Mouse (Mus musculus) NIH3T3 (cell line): ENCODE measurements around the gene Car5b.

Experiments
- DNase-seq: peaks from one replicate; pipeline ENCODE4 v3.0.0-alpha.2; 2012; ENCODE audit warnings: low read depth

The Car5b gene

DNA sequence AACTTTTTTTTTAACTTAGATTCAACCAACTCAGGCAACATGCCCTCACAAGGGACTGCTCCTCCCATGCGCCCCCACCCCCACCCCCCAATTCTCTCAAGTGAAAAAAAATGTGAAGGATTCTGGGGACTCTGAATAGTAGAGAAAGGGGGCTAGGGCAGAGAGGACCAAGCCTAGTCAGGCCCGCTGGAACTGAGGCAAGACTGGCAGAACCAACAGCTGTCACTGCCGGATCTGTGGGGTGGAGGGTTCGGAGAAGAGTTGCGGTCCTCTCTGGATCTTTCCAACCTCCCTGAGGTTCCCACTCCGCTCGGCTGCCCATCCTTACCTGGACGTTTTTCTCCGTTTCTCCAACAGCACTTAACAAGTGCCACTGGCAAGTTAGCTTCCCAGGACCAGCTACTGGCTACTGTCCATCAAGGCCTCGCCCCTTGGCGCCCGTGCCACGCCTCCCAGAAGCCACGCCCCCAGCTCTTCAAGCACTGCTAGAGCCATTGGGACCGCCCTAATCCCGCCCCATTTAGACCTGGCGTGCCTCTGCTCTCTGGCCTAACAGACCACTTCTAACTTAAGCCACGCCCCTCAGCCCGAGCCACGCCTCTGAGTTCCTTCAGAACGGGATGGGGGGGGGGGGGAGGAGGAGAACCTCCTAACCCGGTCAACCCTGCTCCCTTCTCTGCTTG is at the start of gene Car5b:
TSS of gene Car5b (minus strand) at position 391 of the 683 bp plus-strand sequence.
- DNase-seq, result peak; percentile 54

DNA sequence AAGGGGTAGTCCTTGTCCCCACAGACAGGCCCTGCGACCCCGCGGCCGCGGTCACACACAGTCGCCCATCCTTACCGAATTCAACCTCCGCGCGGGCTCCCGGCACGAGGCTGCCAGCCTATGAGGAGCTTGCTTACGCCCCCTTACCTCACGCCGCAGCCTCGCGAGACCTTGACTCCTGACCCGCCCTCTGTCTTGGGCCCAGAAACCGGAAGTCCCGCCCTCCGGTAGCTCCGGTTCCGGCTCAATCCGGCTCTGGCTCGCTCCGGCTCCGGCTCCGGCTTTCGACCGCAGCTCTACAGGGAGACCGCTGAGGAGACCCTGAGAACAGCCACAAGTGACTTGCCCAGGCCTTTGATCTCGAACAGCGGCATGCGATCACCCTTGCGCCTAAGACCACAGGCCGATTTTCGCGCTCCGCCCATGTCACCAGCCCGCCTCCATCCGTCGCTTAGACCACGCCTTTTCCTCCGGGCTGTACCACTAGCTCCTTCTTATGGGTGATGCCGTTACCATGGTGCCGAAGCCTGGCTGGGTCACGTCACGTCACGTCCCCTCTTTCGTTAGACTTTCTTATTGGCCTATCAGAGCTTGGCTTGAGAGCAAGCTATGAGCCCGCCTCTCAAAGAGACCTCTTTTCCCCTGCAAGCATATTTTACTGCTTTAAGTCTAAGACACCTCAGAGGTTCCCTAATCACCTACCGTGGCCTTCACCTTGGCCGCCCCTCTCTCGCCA is 48.4 kb upstream of the Car5b start, which contains the start of gene Siah1b:
TSS of gene Siah1b (minus strand) at position 454 of the 736 bp plus-strand sequence.
- DNase-seq, result peak; percentile 95

DNA sequence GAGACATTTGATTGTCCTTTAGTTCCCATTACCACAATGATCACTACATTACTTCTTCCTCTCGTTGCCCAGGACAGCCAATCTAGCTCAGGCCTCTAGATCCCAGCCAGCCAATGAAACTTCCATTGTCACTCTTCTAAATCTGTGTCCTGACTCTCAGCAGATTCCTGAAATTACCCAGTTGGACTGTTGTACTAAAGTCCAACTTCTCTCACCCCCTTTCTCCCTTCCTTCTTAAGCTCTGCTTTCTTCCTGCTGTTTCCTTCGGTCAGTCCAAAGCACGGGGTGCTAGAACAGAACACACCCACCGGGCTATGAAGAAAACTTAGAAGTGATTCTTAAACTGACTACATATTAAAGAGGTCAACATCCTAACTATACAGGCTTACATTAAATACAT is 41.2 kb upstream of the Car5b start:
- no peak for DNase-seq

DNA sequence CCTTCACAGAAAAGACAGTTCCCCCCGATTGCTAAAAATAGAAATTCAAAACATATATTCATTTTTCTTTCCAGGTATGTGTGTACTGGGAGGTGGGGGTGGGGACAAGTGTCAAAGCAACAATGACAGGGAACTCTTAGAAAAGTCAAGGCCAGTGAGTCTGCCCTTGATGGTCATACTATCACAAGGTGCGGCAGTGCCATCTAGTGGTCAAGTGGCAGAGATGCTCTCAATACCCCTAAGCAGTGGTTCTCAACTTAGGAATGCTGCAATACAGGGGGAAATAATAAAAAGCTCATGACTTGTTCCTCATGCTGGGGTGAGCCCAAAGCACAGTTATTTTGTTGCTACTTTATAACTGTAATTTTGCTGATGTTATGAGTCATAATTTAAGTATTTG is 38.4 kb upstream of the Car5b start:
- DNase-seq, result peak; percentile 87

DNA sequence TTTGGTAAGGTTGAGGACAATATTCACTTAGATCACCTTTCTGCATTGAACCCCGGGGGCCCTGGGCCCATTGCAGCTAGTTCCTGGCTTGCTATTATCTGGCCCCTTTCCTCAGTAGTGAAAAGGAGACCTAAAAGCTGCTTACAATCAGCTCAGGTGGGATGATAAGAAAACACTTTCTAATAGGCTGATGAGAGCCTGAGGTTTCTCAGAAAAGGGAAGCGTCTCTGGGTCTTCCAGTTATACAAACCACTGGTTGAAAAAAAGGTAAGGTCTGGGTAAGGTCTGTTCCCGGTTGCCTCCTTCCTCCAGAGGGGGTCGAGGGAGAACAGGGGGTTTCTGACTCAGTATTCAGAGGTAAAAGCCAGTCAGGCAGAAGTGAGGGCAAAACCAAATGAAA is 31.3 kb upstream of the Car5b start:
- DNase-seq, result no peak

DNA sequence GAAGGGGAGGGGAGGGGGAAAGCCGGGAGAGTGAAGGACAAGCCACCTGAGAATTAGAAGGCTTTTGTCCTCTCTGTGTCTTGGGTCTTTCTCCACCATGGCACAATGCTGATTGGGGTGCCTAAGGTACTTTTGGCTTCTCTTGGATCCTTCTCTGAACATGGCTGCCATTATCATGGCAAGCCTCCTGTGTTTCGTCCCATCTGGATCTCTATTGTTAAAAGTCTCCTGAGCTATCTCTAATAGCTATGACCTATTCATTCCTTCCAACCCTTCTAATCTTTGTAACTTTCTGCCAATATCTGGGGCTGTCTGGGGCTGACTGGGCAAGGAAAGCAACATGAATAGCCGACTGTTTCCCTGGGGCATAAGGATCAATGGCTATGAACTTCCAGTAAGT is 30.7 kb upstream of the Car5b start:
- no peak for DNase-seq

DNA sequence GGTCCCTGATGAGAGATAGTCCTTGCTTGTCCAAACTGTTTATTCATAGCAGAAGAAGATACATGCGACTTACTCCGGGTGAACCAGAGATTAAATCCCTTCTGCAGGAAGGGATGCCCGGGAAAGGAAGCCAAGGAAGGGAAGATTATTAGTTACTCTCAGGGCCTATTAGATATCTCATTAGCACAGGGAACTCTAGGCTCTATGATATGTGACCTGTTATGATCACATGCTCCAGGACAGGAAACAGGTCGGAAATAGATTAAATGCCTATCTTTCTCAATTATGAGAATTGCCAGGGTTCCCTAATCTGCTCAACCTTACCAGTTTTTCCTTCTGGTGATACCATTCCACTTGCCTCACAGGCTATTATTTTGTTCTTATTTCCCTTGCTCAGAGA is 27.9 kb upstream of the Car5b start:
- no peak for DNase-seq

DNA sequence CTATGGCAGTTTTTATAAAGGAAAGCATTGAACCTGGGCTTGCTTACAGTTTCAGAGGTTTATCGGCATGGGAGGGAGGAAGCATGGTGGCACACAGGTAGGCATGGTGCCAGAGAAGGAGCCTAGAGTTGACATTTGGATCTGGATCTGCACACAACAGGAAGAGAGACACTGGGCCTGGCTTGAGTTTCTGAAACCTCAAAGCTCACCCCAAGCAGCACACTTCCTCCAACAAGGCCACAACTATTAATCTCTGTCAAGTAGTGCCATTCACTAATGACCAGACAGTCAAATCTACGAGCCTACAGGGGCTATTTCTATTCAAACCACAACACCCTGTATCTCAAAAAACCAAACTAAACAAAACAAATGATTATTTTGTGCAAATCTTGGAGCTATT is 18.9 kb upstream of the Car5b start:
- DNase-seq, result no peak

DNA sequence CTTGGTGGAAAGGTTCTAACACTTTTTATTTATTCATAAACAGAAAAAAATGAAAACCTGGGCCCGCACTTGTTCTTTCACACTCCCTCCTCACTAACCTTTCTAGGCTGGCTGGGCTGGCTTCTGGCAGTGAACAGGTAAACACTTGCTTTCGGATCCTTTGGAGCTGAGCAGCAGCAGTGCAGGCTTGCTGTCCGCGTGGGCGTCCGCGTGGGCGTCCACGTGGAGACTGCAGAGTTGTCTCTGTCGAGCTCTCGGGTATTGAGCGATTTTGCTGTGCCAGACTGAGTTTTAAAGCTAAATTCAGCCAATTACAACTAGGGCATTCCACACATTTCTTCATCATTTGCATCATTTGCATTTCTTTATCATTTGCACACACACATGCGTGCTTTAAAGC is 14.3 kb upstream of the Car5b start:
- DNase-seq, result no peak

DNA sequence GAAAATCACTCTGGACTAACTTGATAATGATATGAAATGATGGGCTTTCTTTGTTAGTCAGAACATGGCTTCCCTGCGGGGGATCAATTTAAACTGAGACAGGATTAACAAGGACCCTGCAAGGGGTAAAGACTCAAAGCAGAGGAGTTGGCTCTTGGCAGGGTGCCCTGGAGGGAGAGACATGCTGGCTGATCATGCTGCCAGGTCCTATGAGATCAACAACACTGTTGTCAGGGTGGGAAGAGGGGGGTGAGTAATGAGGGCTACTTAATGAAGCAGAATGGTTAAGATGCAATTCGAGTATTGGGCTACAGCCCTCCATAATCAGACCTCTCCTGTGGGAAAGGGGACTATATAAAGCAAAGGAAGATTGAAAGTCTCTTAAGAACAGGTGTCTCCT is 11.1 kb upstream of the Car5b start:
- no peak for DNase-seq

DNA sequence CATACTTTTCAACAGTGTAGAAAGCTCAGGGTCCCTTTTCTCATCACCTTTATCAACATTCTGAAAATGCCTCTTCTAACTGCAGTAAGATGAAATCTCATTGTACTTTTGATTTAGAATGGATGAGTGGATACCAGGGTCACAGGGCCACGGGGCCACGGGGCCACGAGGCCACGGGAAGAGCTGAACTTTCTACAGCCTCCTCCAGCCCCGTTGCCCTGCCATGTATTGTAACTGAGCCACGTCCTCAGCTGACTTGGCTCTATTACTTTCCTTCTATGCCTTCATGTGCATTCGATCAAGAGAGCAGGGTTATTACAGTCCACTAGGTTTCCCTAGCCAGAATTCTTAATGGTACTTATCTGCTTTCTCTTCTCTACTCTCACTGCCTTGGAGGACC is 8.1 kb upstream of the Car5b start:
- DNase-seq, result no peak

DNA sequence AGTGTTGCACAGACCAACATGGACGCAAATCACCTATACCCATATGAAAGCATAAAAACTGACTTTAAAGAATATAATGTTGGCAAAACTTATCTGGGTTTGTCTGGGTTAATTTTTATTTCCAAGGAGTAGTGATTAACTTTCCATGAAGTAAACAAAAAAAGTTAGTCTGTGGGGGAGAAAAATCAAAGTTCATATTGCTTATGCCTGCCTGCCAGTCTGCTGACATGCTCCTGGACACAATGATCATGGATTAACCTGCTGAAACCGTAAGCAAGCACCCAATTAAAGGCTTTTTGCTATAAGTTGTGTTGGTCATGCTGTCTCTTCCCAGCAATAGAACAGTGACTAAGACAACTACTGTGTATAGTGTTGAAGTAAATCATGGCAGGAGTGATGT is 7.6 kb upstream of the Car5b start:
- no peak for DNase-seq

DNA sequence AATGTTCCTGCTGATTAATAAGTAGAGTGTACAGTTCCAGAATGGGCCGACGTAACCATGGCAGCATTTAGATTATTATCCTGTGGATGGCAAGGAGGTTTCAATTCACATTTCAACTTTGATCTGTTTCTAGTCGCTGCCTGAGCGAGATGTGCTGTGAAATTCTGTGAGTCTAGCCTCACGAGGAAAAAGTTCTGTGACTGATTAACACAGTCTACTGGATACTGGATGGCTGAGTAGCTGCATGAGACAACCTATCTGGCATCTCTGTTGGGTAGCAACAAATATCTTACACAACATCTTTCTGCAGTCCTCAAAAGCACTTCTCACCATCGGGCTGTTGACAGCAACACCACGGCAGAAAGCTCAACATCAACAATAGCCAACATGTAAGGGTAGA is 4.7 kb upstream of the Car5b start:
- DNase-seq, result no peak

DNA sequence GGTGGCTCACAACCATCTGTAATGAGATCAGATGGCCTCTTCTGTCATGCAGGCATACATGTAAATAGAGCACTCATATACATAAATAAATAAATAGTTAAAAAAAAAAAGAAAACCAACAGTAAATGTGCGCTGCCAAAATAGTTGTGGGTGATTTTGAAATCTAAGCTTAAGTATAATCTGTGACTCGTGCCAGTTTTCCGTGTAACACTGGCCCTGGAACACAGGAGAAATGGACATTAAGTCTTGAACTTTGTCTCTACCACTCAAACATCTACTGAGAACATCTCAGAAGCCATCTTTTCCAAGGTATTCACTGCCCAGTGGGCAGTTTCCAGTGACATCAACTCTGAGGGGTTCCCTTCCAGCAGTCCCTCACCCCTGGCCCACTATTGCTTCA is 12.2 kb downstream of the Car5b start:
- DNase-seq, result peak; percentile 75

DNA sequence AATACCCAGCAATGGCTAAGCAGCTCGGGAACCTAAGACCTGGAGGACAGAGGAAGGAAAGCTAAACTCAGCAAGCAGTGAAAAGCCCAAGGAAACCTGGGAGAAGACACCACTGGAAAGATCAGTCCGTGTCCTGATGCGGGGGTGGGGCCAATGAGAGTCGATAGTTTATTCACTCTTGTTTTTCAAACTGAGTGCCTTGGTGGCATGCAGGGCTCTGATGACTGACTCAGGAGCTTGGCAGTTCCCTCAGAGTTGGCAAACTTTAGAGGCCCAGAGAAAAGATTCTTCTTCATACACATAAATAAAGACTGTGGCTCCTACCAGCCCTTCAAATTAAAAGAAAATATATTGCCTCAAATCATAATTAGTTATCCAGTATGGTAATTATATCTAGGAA is 12.8 kb downstream of the Car5b start:
- peak; percentile 32 for DNase-seq

DNA sequence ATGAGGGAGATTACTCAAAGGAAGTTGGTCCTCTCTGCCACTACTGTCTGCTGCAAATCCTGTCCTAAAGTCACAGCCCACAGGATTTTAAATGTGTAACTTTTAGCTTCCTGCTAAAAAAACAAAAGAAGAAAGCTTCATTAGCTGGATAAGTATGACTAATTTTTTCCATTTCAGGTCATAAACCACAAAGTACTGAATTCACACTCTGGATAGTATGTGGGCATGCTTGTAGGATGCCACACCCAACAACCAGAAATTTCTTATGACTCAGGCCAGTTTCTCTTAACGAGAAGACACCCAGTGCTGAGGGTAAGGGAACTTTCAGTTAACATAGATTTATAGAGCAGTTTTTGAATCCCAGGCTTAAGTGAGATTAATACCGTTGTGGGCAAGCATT is 14.5 kb downstream of the Car5b start:
- peak; percentile 53 for DNase-seq

DNA sequence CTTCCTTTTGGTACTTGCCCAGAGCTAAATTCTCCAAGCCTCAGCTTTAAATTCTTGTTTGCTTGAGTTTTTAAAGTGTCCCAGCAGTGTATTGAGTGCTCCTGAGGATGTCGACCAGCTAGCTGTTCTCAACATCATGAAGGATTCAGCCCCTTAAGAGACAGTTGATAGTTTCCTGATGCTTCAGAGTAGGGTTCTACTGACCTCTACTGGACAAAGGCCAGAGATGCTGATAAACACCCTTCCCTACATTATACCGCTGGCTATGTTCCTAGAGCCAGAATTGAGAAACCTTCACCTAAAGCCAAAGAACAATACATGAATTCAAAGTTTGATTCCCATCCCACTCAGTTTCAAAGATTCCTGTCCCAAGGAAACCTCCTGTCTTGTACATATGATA is 23.0 kb downstream of the Car5b start:
- DNase-seq, result peak; percentile 75

DNA sequence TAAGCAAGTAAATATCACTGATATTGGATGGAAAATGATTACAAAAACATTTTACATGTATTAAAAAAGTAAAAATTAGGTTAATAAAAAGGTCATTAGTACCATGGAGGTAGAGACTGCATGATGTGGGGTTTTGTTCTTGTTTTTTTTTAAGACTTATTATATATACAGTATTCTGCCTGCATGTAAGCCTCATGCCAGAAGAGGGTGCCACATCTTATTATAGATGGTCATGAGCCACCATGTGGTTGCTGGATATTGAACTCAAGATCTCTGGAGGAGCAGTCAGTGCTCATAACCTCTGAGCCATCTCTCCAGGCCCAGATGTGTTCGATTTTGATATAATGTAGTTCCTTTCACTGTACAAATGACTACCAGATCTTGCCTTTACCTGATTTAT is 27.9 kb downstream of the Car5b start:
- peak; percentile 25 for DNase-seq

DNA sequence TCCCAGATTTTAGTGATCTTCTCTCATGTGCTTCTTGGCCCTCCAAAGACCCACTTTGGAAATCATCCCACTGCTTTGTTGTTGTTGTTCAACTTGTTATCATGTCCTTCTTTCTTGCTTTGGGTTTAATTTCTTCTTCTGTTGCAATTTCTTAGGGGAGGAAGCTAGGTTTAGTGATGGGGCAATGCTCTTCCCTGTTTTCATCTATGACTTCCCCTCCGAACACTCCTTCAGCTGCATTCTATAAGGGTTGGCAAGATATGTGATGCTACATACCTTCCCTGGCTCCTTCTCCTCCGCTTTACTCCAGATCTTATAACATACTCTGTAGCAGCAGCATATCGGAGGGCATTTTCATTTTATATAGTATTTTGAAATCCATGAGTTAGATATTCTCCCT is 31.0 kb downstream of the Car5b start:
- no peak for DNase-seq

DNA sequence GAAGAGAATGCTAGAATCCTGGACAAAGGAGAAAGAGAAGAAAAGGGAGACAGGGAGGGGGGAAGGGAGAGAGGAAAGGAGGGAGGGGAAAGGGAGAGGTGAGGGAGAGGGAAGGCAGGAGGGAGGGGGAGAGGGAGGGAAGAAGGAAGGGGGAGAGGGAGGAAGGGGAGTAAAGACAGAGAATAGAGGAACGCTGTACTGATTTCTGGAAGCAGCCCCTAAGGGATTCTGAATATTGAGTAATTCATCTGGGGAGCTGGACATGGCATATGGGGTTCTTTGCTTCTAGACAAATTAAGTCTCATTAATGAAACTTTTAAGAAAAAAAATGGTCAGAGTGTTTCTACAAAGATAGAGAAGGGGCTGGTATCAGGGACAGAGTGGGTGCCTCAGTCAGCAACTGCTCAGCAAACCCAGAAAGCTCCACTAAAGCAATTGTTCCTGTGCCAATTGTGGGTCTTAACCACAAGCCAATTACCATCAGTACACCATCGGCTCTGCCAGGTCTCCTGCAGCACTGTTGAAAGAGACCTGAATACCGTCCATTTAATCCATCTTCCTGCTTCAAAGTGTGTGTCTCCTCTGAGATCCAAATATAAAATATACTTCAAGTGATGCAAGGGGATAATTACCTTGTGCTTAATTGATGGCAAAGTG is 40.0 kb downstream of the Car5b start:
- DNase-seq, result no peak

DNA sequence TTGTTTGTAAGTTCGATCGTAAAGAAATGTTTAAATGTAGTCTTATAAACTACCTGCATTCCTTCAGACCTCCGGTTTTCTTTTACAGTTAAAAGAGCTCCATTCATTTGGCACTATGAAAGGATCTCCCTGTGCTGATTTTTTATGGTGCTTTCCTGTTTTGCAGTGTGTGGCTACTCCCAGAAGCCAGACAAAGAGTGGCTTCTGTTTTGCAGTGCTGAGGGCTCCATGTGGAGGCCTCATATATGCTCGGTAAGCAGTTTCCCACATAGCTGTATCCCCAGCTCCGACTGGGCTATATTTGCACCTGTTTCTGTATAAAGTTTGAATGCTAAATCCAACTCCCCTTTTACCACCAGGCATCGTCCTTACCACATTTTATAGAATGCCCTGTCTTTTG is 45.7 kb downstream of the Car5b start:
- DNase-seq, result no peak

DNA sequence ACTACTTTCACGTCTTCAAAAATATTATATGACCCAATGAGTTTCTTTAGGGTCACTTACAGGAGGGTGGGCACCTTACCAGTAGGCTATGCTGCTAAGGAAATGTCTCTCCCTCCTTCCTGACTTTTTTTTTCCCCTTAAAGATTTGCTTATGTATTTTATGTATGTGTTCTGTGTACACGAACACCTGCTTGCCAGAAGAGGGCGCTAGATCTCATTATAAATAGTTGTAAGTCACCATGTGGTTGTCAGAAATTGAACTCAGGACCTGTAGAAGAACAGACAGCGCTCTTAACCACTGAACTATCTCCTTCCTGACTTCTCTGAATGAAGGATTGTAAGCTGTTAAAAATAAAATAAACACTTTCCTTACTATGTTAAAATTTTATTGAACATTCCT is 46.3 kb downstream of the Car5b start:
- DNase-seq, result peak; percentile 3

DNA sequence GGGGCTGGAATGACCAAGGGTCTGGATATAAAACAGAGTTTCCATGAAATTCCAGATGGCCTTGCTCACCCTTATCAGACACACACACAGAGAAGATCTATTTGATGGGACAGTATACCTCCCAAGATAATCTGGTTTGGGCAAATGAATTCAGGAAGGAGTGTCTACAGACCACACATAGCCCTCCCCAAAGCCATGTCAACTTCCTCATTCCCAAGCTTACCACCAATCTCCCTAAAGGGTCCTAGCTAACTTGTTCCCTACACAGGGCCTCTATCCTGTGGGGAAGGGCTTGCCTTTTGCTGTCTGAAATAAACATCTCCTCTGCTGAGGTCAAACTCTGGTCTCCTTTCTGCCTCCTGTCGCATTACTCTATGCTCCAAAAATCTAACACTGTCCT is 46.7 kb downstream of the Car5b start:
- no peak for DNase-seq
